Comparison of ENCODE assay signal across 8 mouse cellular contexts in genomic region chr5:32747650-32748375, GRCm38 (mm10). TPM values are rescaled to one million over a fixed set of nuclear protein-coding genes. Genes with fewer than 3 reads are reported as not detected.
DNase-seq lines count a peak whose midpoint lies in the region; ATAC-seq and TF ChIP-seq lines count a peak whose summit lies in the region.

No protein-coding gene starts in this region.

- no peaks in the 10 kb centered on the region for H3K27me3 ChIP-seq in thymus, adult 2 months (ENCODE audit: control insufficient read depth, insufficient read depth, low read length)
- no peaks in the 10 kb centered on the region for H3K27me3 ChIP-seq in midbrain, embryonic 13.5 days

- intact Hi-C loops in left cerebral cortex, postnatal 14 days (cut with DNase I) = loop anchor here (1.0 kb wide), 1 partner anchor 34 kb away; no protein-coding TSS in a partner anchor

- DNase-seq in thymus, adult 2 months = peak; percentile 57
- no peak for DNase-seq in thymus, adult 18-20 months
- peak; percentile 68 for DNase-seq in heart, postnatal 4 days
- DNase-seq in left cerebral cortex, postnatal 14 days (ENCODE audit: low spot score in 2 of 2) = peak; percentile 65 to 73
- peak; percentile 56 for DNase-seq in thymus, postnatal 25 days

- H3K9me3 ChIP-seq in midbrain, embryonic 13.5 days = no peaks in the 10 kb centered on the region

- TF ChIP-seq POLR2A in thymus, adult 2 months (IDR thresholded peaks at IDR 0.05; ENCODE audit: control insufficient read depth, extremely low read depth, insufficient read depth, low read length, poor library complexity) = no peak
- TF ChIP-seq POLR2A in bone marrow, adult 2 months (IDR thresholded peaks at IDR 0.05; ENCODE audit: borderline replicate concordance, control insufficient read depth, low read depth, low read length) = no peak

- WGBS in thymus, adult 2 months = 59% methylated on average over 6 of the region's 6 CpGs
- 39% methylated on average over 6 of the region's 6 CpGs for WGBS in bone marrow, adult 2 months
- WGBS in midbrain, embryonic 13.5 days = 65% methylated on average over 6 of the region's 6 CpGs

- no peak for TF ChIP-seq CTCF in thymus, adult 2 months (IDR thresholded peaks at IDR 0.05; ENCODE audit: borderline replicate concordance, control insufficient read depth, extremely low read depth, insufficient read depth, low read length, poor library complexity)
- peak; percentile 83 for TF ChIP-seq CTCF in bone marrow, adult 2 months (IDR thresholded peaks at IDR 0.05; ENCODE audit: control insufficient read depth, insufficient read depth, low read length)

- no peak overlapping the region for H3K27ac ChIP-seq in thymus, adult 2 months (ENCODE audit: control insufficient read depth, insufficient read depth, low read length)
- no peak overlapping the region for H3K27ac ChIP-seq in bone marrow, adult 2 months (ENCODE audit: control insufficient read depth, insufficient read depth, low read depth, low read length, poor library complexity)
- H3K27ac ChIP-seq in midbrain, embryonic 13.5 days = no peak overlapping the region

- H3K4me2 ChIP-seq in midbrain, embryonic 13.5 days (replicated peaks) = no peak overlapping the region

- H3K9ac ChIP-seq in midbrain, embryonic 13.5 days (replicated peaks) = no peak overlapping the region

- peaks cover 41% of the 10 kb centered on the region for H3K4me1 ChIP-seq in thymus, adult 2 months (replicated peaks; ENCODE audit: control insufficient read depth, insufficient read depth, low read length)
- H3K4me1 ChIP-seq in bone marrow, adult 2 months (ENCODE audit: control insufficient read depth, insufficient read depth, low read length) = peaks cover 3% of the 10 kb centered on the region; the same call in 1 of the 2 replicates
- peaks cover 21% of the 10 kb centered on the region for H3K4me1 ChIP-seq in midbrain, embryonic 13.5 days (replicated peaks)

- no peaks in the 10 kb centered on the region for H3K36me3 ChIP-seq in thymus, adult 2 months (ENCODE audit: control insufficient read depth, insufficient read depth, low read length)
- no peaks in the 10 kb centered on the region for H3K36me3 ChIP-seq in midbrain, embryonic 13.5 days

- peak; percentile 61; the same call in 1 of the 2 replicates for ATAC-seq in erythroid progenitor cell, adult 5-6 weeks (replicated peaks; ENCODE audit: low FRiP score, poor library complexity, severe bottlenecking)
- 0 out of 2 replicates have a peak, but pooled peaks have one; percentile 29 for ATAC-seq in midbrain, embryonic 13.5 days

- no peak overlapping the region for H3K4me3 ChIP-seq in thymus, adult 2 months (ENCODE audit: control insufficient read depth, insufficient read depth, low read length)
- H3K4me3 ChIP-seq in bone marrow, adult 2 months (replicated peaks; ENCODE audit: control insufficient read depth, low read depth, low read length) = no peak overlapping the region
- H3K4me3 ChIP-seq in midbrain, embryonic 13.5 days (replicated peaks) = no peak overlapping the region

RNA-seq across cellular contexts. Expression of gene Pisd, which starts 37.6 kb away (rescaled TPM):
- 38.1 and 39.8 TPM in 2 replicates for polyA plus RNA-seq in thymus, adult 2 months (2012; rRNA removed)
- polyA plus RNA-seq in bone marrow, adult 2 months (2011; ENCODE audit: insufficient read depth, insufficient read length, low replicate concordance, missing spikeins) = 13.4 and 30.1 TPM in 2 replicates
- total RNA-seq in erythroid progenitor cell, adult 5-6 weeks (2015; ENCODE audit: low replicate concordance) = 6.5 and 8.4 TPM in 2 replicates
- total RNA-seq in erythroid progenitor cell, adult 5-6 weeks (2017; ENCODE audit: low replicate concordance) = 5.1 and 6.5 TPM in 2 replicates
- 10 to 100 TPM; 32.8 to 35.2 TPM for total RNA-seq in heart, postnatal 4 days (2021)
- 10 to 100 TPM; 53.4 to 63.7 TPM for total RNA-seq in left cerebral cortex, postnatal 14 days (2021)
- 98.1 and 106 TPM in 2 replicates for polyA plus RNA-seq in midbrain, embryonic 13.5 days (2015; fragmentation: Nextera tagmentation; extraction: Ambion mirVana)

Comparison
In these comparisons a context has a peak if more than half of its experiments do, and no peak if none do; other contexts are left out.
1. DNase-seq: peak in thymus, adult 2 months (single experiment), heart, postnatal 4 days (single experiment), left cerebral cortex, postnatal 14 days (2 of 2) and thymus, postnatal 25 days (single experiment); none in thymus, adult 18-20 months (0 of 2).